Mouse (Mus musculus) fibroblast of lung, adult 2 months (primary cell): ENCODE data around the gene Rae1.

Source experiments
- DNase-seq: peaks from one replicate; pipeline ENCODE4 v3.0.0-alpha.2; 2011; ENCODE audit warnings: low read depth

Rae1 gene

GRCm38 (mm10) chr2:172999630-173000284 lies at the start of gene Rae1:
Rae1 (plus strand) TSS chr2:173000117.
- peak; percentile 98 for DNase-seq

DNA sequence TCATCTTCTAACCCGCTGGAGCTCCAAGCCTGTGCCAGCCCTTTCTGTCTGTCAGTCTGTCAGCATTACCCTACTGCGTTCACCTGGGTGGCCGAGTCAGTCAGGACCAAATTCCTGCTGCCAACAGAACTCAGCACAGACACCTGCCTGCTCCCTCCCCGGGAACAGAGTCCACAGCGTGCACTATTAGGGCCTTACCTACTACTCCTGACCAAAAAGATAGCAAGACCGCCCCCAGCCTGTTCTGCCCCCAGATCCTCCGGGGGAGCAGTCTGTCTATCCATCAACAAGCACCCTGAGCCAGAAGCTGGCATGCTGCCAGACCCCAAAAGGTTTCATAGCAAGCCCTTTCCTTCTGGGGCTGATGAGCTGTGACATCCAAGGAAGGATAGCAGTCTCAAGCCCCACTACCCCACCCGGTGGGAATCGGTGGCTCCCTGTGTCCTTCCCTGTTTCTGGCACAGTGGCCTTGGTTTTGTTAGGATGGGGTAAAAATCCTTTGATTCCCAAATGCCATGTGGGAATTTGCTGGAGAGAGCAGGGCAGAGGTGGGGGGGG lies 49.7 kb upstream of the Rae1 start:
- no peak for DNase-seq

- no peak for DNase-seq
Observed at GRCm38 (mm10) chr2:172950722-172951121, 49.2 kb upstream of the Rae1 start.

DNA sequence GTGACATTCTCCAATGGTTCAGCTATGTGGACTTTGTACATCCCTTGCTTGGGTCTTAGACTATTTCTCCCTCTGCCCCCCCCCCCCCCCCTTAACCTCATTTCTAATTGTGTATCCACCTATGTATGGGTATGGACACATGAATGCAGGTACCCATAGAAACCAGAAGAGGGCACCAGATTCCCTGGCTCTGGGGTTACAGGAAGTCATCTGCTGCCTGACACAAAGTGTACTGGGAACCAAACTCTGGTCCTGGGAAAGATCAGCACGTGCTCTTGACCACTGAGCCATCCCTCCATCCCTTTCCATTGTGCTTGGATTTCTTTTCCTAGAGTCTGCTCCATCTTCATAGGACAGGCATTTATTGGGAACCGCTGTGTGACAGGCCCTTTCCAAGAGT lies 47.9 kb upstream of the Rae1 start:
- no peak for DNase-seq

DNA sequence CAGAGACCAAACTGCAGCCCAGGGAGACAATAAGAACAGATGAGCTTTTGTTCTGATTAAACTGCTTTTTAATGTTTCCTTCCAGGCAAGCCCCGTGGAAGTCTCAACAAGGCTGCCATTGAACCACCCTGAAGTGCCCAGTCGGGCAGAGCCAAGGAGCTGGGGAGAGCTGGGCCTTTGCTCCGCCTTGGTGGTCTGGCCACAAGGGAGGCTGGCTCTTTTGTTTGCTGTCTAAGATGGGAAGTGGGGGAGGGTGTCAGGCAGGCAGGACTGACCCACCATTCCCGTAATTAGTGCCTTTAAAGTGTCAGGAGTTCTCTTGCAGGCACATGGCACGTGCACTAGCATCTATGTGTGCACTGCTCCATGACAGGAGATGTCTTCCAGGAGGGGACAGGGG lies 41.3 kb upstream of the Rae1 start:
- no peak for DNase-seq

- no peak for DNase-seq
Observed at GRCm38 (mm10) chr2:172959006-172959768, 40.7 kb upstream of the Rae1 start.

GRCm38 (mm10) chr2:172960350-172960749 lies 39.6 kb upstream of the Rae1 start:
- DNase-seq = no peak

DNA sequence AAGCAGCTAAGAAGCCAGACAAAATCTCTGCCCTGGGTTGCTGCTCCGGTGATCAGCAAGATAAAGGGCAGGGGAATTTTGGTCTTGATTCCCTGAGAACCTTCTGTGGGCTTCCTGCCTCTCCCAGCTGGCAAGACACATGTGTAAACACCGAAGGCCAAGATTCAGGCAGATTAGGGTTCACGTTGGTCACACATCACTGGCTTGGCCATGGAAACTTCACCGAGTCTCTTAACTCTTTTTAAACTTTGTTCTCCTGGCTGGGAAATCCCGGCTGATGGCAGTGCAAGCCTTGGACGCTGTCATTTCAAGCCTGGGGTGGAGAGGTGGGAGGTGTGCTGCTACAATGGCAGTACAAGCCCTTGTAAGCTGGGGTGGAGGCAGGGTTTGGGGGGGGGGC lies 38.7 kb upstream of the Rae1 start:
- DNase-seq = no peak

- DNase-seq = no peak
Observed at GRCm38 (mm10) chr2:172965249-172965648, 34.7 kb upstream of the Rae1 start.

GRCm38 (mm10) chr2:172966480-172966879 lies 33.4 kb upstream of the Rae1 start:
- DNase-seq = no peak

GRCm38 (mm10) chr2:172971865-172972264 lies 28.1 kb upstream of the Rae1 start:
- DNase-seq = no peak

DNA sequence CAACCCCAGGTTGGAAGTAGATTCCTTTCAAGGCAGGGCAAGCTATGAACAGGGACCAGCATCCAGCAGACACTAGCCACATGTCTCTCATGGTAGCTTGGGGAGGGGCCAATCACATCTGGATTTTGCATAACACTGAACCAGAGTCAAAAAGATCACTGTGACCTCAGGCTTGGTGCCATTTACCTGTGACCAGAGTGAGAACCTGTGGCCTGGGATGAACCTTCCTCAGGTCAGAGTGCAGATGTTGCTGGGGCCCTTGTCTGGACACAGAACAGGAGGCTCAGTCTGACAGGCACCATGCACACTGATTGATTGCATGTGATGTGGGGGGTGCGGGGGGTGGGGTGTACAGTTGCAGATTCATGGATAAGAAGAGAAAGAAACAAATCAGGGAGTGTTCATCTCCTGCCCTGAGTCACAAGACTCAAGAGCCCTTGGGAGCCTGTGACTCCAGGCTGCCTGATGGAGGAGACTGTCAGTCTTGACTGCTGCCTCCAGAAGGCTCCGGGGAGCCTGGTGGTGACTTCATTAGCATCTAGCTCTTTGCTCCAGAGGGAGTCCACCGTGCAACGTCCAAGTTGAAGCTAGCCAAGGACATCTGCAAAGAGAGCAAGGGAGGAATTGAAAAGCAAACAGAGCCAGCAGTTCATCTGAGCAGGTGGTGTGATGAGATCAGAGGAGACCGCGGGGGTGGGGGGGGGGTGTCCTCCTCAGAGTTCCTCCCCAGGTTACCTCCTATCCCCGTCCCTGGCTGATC lies 25.9 kb upstream of the Rae1 start:
- DNase-seq = no peak

DNA sequence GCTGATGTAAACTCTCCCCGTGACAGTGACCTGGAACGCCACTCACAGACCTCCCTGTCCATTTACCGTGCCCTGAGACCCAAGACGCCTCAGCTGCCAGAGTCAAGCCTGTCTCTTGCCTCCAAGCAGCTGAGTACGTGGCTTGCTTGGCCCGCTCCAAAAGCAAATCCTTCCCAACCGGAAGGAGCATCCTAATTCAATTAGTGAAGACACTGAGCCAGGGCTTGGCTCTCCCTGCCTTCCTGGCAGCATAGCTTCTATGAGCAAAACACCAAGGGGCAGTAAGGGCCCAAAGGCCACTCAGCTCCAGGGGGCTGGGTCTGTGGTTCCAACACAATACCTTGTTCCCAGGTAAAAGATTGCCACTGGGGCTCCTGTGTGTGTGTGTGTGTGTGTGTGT lies 25.2 kb upstream of the Rae1 start:
- no peak for DNase-seq

- no peak for DNase-seq
Observed at GRCm38 (mm10) chr2:172975159-172975558, 24.8 kb upstream of the Rae1 start.

- DNase-seq = no peak
Observed at GRCm38 (mm10) chr2:172976661-172977238, 23.2 kb upstream of the Rae1 start.

GRCm38 (mm10) chr2:172977409-172978130 lies 22.3 kb upstream of the Rae1 start, which contains the start of gene Spo11:
Spo11 (plus strand) TSS chr2:172977700.
- DNase-seq = no peak

DNA sequence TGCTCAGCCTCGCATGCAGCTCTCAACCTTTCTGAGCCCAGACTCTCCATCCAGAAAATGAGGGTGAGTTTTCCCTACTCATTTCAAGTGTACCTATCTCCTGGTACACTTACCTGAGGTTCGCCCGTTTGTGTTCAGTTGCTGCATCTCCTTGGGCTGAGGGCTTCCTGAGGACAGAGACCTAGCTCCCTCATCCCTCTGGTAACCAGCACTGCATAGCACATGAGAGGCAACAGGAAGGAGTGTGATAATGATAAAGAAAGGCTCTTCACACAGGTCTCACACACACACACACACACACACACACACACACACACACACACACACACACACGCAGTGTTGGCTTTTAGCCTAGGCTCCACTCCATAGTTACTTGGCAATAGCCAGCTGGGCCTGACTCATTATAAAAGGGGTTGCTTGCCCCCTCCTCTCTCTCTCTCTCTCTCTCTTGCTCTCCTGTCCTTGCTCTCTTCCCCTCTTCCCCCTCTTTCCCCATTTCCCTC lies 21.7 kb upstream of the Rae1 start:
- DNase-seq = no peak

DNA sequence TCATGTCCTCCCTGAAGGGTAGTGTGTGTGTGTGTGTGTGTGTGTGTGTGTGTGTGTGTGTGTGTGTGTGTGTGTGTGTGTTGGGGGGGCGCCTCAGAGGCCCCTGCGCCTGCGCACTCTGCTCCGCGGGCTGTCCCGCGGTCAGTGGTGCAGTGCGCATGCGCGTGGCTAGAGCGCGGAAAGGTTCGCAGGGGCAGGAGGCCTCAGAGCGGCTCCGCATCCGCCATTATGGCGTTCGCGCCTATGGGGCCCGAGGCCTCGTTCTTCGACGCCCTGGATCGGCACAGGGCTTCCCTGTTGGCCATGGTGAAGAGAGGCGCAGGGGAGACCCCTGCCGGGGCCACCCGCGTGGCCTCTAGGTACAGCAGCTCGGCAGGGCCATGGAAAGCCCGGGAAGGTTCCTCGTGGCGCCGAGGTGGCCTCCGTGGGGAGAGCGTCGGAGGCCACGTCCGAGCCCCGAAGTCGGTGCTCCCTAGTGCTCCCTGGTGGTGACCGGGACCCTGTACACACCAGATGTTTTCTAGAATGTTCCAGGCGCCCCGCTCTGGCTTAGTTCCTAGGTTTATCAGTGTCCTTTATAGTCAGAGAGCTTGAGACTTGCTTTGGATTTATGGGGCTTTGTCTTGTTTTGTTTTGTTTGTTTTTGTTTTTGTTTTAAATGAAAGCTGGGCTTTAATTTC lies 20.1 kb upstream of the Rae1 start:
- DNase-seq = no peak

- no peak for DNase-seq
Observed at GRCm38 (mm10) chr2:172982776-172983561, 16.9 kb upstream of the Rae1 start.

- no peak for DNase-seq
Observed at GRCm38 (mm10) chr2:172990161-172990560, 9.8 kb upstream of the Rae1 start.
